Mouse (Mus musculus) lung, postnatal 0 days (tissue): ENCODE measurements at regions not wholly inside any gene's neighbourhood (a gene's known extent, or its start where the extent isn't known, plus 50 kb on each side); places are given as distances from the start of the nearest gene placed in this dataset.

Source experiments
- CTCF ChIP-seq: IDR thresholded peaks from 2 replicates; pipeline ENCODE4 v1.5.1; 2016; ENCODE audit warnings: antibody characterized with exemption, mild to moderate bottlenecking
- EP300 ChIP-seq: IDR thresholded peaks from 2 replicates; pipeline ENCODE4 v1.6.1; 2016; ENCODE audit warnings: antibody characterized with exemption, mild to moderate bottlenecking, control low read depth

GRCm38 (mm10) chr2:159307001-159307400 is 512.4 kb downstream of the Dhx35 start:
- TF ChIP-seq CTCF: no peak
- no peak for TF ChIP-seq EP300
